Mouse (Mus musculus): Measurements from ENCODE around the gene Alk. TPM values are rescaled to one million over a fixed set of nuclear protein-coding genes. Genes with fewer than 3 reads are reported as not detected.
A peak's percentile ranks its signal among the peaks of the same experiment; 100 is the strongest.

Gene Alk
- polyA plus RNA-seq, 1 experiment from 2014 or later = 0.03 TPM

- Histone ChIP-seq H3K4me1 (ENCODE audit: insufficient read depth) (no peaks in the 10 kb centered on the region), H3K27me3 (ENCODE audit: insufficient read depth, low read length) (no peaks in the 10 kb centered on the region), H3K27ac (ENCODE audit: low read depth) (no peak overlapping the region), H3K36me3 (ENCODE audit: insufficient read depth) (no peaks in the 10 kb centered on the region), H3K4me3 (ENCODE audit: low read depth, low read length) (no peak overlapping the region), H3K9me3 (ENCODE audit: low read depth, low read length) (no peaks in the 10 kb centered on the region), H3K9ac (no peak overlapping the region), H3K4me2 (no peak overlapping the region)
- DNase-seq (no peak), ATAC-seq (ENCODE audit: insufficient read depth) (no peak)
- 59% methylated on average over 6 of the region's 6 CpGs for WGBS
- TF ChIP-seq CTCF (IDR thresholded peaks at IDR 0.05; ENCODE audit: low read depth) = no peak
These were observed 72.2 kb downstream of the Alk start for GRCm38 (mm10) chr17:72532266-72532665.

- H3K4me2 ChIP-seq = no peak overlapping the region
- no peak overlapping the region for H3K4me3 ChIP-seq (ENCODE audit: low read depth, low read length)
- H3K4me1 ChIP-seq (ENCODE audit: insufficient read depth) = no peaks in the 10 kb centered on the region
- H3K27me3 ChIP-seq (ENCODE audit: insufficient read depth, low read length) = no peaks in the 10 kb centered on the region
- WGBS = 91% methylated on average over 8 of the region's 8 CpGs
- ATAC-seq (ENCODE audit: insufficient read depth) = no peak
- H3K27ac ChIP-seq (ENCODE audit: low read depth) = no peak overlapping the region
- H3K36me3 ChIP-seq (ENCODE audit: insufficient read depth) = no peaks in the 10 kb centered on the region
- no peak for TF ChIP-seq CTCF (IDR thresholded peaks at IDR 0.05; ENCODE audit: low read depth)
- no peak for DNase-seq
- no peaks in the 10 kb centered on the region for H3K9me3 ChIP-seq (ENCODE audit: low read depth, low read length)
- H3K9ac ChIP-seq = no peak overlapping the region
These were observed 75.9 kb downstream of the Alk start for GRCm38 (mm10) chr17:72528481-72528880.

GRCm38 (mm10) chr17:72527481-72527880 lies 76.9 kb downstream of the Alk start:
- DNase-seq (no peak), ATAC-seq (ENCODE audit: insufficient read depth) (no peak)
- Histone ChIP-seq H3K9me3 (ENCODE audit: low read depth, low read length) (no peaks in the 10 kb centered on the region), H3K4me1 (ENCODE audit: insufficient read depth) (no peaks in the 10 kb centered on the region), H3K27ac (ENCODE audit: low read depth) (no peak overlapping the region), H3K4me2 (no peak overlapping the region), H3K9ac (no peak overlapping the region), H3K27me3 (ENCODE audit: insufficient read depth, low read length) (no peaks in the 10 kb centered on the region), H3K36me3 (ENCODE audit: insufficient read depth) (no peaks in the 10 kb centered on the region), H3K4me3 (ENCODE audit: low read depth, low read length) (no peak overlapping the region)
- WGBS = 76% methylated on average over 5 of the region's 5 CpGs
- TF ChIP-seq CTCF (IDR thresholded peaks at IDR 0.05; ENCODE audit: low read depth) = no peak

- no peaks in the 10 kb centered on the region for H3K4me1 ChIP-seq (ENCODE audit: insufficient read depth)
- no peak overlapping the region for H3K9ac ChIP-seq
- H3K36me3 ChIP-seq (ENCODE audit: insufficient read depth) = no peaks in the 10 kb centered on the region
- WGBS = 66% methylated on average over 4 of the region's 4 CpGs
- H3K27me3 ChIP-seq (ENCODE audit: insufficient read depth, low read length) = no peaks in the 10 kb centered on the region
- H3K4me3 ChIP-seq (ENCODE audit: low read depth, low read length) = no peak overlapping the region
- TF ChIP-seq CTCF (IDR thresholded peaks at IDR 0.05; ENCODE audit: low read depth) = no peak
- H3K9me3 ChIP-seq (ENCODE audit: low read depth, low read length) = no peaks in the 10 kb centered on the region
- ATAC-seq (ENCODE audit: insufficient read depth) (no peak), DNase-seq (no peak)
- no peak overlapping the region for H3K4me2 ChIP-seq
- H3K27ac ChIP-seq (ENCODE audit: low read depth) = no peak overlapping the region
These were observed 78.1 kb downstream of the Alk start for GRCm38 (mm10) chr17:72526356-72526755.

GRCm38 (mm10) chr17:72524839-72525238 lies 79.6 kb downstream of the Alk start:
- Histone ChIP-seq H3K4me1 (ENCODE audit: insufficient read depth) (no peaks in the 10 kb centered on the region), H3K36me3 (ENCODE audit: insufficient read depth) (no peaks in the 10 kb centered on the region), H3K27me3 (ENCODE audit: insufficient read depth, low read length) (no peaks in the 10 kb centered on the region), H3K9me3 (ENCODE audit: low read depth, low read length) (no peaks in the 10 kb centered on the region), H3K4me2 (no peak overlapping the region), H3K4me3 (ENCODE audit: low read depth, low read length) (no peak overlapping the region), H3K9ac (no peak overlapping the region), H3K27ac (ENCODE audit: low read depth) (no peak overlapping the region)
- WGBS = 88% methylated on average over 3 of the region's 3 CpGs
- no peak for TF ChIP-seq CTCF (IDR thresholded peaks at IDR 0.05; ENCODE audit: low read depth)
- DNase-seq (no peak), ATAC-seq (ENCODE audit: insufficient read depth) (no peak)

- H3K27me3 ChIP-seq (ENCODE audit: insufficient read depth, low read length) = no peaks in the 10 kb centered on the region
- 54% methylated on average over 7 of the region's 7 CpGs for WGBS
- TF ChIP-seq CTCF (IDR thresholded peaks at IDR 0.05; ENCODE audit: low read depth) = no peak
- no peak overlapping the region for H3K27ac ChIP-seq (ENCODE audit: low read depth)
- ATAC-seq (ENCODE audit: insufficient read depth) (no peak), DNase-seq (no peak)
- no peak overlapping the region for H3K9ac ChIP-seq
- H3K9me3 ChIP-seq (ENCODE audit: low read depth, low read length) = no peaks in the 10 kb centered on the region
- no peaks in the 10 kb centered on the region for H3K36me3 ChIP-seq (ENCODE audit: insufficient read depth)
- H3K4me2 ChIP-seq = no peak overlapping the region
- no peaks in the 10 kb centered on the region for H3K4me1 ChIP-seq (ENCODE audit: insufficient read depth)
- H3K4me3 ChIP-seq (ENCODE audit: low read depth, low read length) = no peak overlapping the region
These were observed 81.4 kb downstream of the Alk start for GRCm38 (mm10) chr17:72523006-72523405.

GRCm38 (mm10) chr17:72522381-72522780 lies 82.0 kb downstream of the Alk start:
- Histone ChIP-seq H3K4me2 (no peak overlapping the region), H3K9ac (no peak overlapping the region), H3K27me3 (ENCODE audit: insufficient read depth, low read length) (no peaks in the 10 kb centered on the region), H3K9me3 (ENCODE audit: low read depth, low read length) (no peaks in the 10 kb centered on the region), H3K27ac (ENCODE audit: low read depth) (no peak overlapping the region), H3K4me3 (ENCODE audit: low read depth, low read length) (no peak overlapping the region), H3K36me3 (ENCODE audit: insufficient read depth) (no peaks in the 10 kb centered on the region), H3K4me1 (ENCODE audit: insufficient read depth) (no peaks in the 10 kb centered on the region)
- peak; percentile 82 for DNase-seq
- 8% methylated on average over 4 of the region's 4 CpGs for WGBS
- ATAC-seq (ENCODE audit: insufficient read depth) = peak; percentile 35; the same call in 1 of the 2 replicates
- TF ChIP-seq CTCF (IDR thresholded peaks at IDR 0.05; ENCODE audit: low read depth) = peak; percentile 75

GRCm38 (mm10) chr17:72521353-72521752 lies 83.1 kb downstream of the Alk start:
- H3K27ac ChIP-seq (ENCODE audit: low read depth) = no peak overlapping the region
- TF ChIP-seq CTCF (IDR thresholded peaks at IDR 0.05; ENCODE audit: low read depth) = no peak
- no peak overlapping the region for H3K9ac ChIP-seq
- no peak overlapping the region for H3K4me2 ChIP-seq
- no peak overlapping the region for H3K4me3 ChIP-seq (ENCODE audit: low read depth, low read length)
- no peaks in the 10 kb centered on the region for H3K27me3 ChIP-seq (ENCODE audit: insufficient read depth, low read length)
- no peaks in the 10 kb centered on the region for H3K4me1 ChIP-seq (ENCODE audit: insufficient read depth)
- H3K36me3 ChIP-seq (ENCODE audit: insufficient read depth) = no peaks in the 10 kb centered on the region
- no peak for ATAC-seq (ENCODE audit: insufficient read depth)
- 77% methylated on average over 5 of the region's 5 CpGs for WGBS
- no peak for DNase-seq
- H3K9me3 ChIP-seq (ENCODE audit: low read depth, low read length) = no peaks in the 10 kb centered on the region
